Mouse (Mus musculus) stomach, postnatal 0 days (tissue): ENCODE results near the gene Sik1.

Source experiments
- CTCF ChIP-seq: IDR thresholded peaks from 2 replicates; pipeline ENCODE4 v1.5.1; 2016; ENCODE audit warnings: antibody characterized with exemption, low read depth, mild to moderate bottlenecking, moderate library complexity
- EP300 ChIP-seq: optimal IDR thresholded peaks from 2 replicates; pipeline ENCODE3; 2016; ENCODE audit warnings: antibody characterized with exemption

DNA sequence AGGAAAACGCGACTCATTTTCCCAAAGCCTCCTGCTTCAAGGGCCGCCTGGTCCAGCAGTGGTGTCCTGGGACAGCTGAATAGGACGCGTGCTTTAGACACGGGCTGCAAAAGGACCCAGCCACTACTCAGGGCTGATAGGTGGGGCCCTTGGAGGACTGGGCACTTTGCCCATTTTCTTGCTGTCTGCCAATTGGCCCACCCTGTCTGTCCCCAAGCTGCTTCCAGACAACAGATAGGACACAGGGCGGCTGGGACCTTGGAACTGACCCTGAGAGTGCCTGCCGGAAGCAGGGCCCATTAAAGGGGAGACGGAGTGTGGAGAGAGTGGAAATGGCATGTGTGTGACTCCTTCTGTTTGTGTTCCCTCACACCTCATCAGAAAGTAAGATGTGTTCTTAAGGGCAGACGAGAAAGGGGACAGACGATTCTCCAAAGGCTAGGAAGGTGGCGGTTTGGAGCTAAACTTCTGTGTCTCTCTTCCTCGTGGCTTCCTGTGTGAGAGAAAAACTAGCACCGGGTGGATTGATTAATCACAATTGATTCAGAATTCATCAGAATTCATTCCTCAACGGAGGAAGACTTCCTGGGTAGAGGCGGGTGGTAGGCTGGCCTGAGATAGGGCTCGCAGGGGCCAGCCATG is 1.0 kb upstream of the Sik1 start:
- TF ChIP-seq CTCF (peak; percentile 1; the same call in 1 of the 2 replicates), EP300 (no peak)
